Mouse (Mus musculus): Measurements from ENCODE around the gene Setx. TPM values are rescaled to one million over a fixed set of nuclear protein-coding genes. Genes with fewer than 3 reads are reported as not detected.

Setx gene
- total and polyA plus RNA-seq, 2 experiments from 2014 or later: 13.2 to 64.8 TPM

- no peak overlapping the region for H3K4me2 ChIP-seq (ENCODE audit: low read depth)
- ATAC-seq (no peak), DNase-seq (no peak)
- peaks cover 66% of the 10 kb centered on the region for H3K36me3 ChIP-seq (ENCODE audit: insufficient read depth)
- no peak overlapping the region for H3K4me3 ChIP-seq (ENCODE audit: low read depth, low read length)
- H3K4me1 ChIP-seq (ENCODE audit: insufficient read depth): no peaks in the 10 kb centered on the region
- no peaks in the 10 kb centered on the region for H3K27me3 ChIP-seq (ENCODE audit: insufficient read depth, low read length)
- 94% methylated on average over 5 of the region's 5 CpGs for WGBS
- no peak overlapping the region for H3K27ac ChIP-seq (ENCODE audit: low read depth, low read length)
- TF ChIP-seq CTCF (IDR thresholded peaks at IDR 0.05; ENCODE audit: low read depth): no peak
- no peaks in the 10 kb centered on the region for H3K9me3 ChIP-seq (ENCODE audit: low read length)
- no peak overlapping the region for H3K9ac ChIP-seq
Observed at GRCm38 (mm10) chr2:29168067-29168466, 44.1 kb downstream of the Setx start.

- Histone ChIP-seq H3K4me1 (ENCODE audit: insufficient read depth) (no peaks in the 10 kb centered on the region), H3K9me3 (ENCODE audit: low read length) (no peaks in the 10 kb centered on the region), H3K36me3 (ENCODE audit: insufficient read depth) (peaks cover 83% of the 10 kb centered on the region), H3K4me2 (ENCODE audit: low read depth) (no peak overlapping the region), H3K27ac (ENCODE audit: low read depth, low read length) (no peak overlapping the region), H3K9ac (no peak overlapping the region), H3K27me3 (ENCODE audit: insufficient read depth, low read length) (no peaks in the 10 kb centered on the region), H3K4me3 (ENCODE audit: low read depth, low read length) (no peak overlapping the region)
- no peak for TF ChIP-seq CTCF (IDR thresholded peaks at IDR 0.05; ENCODE audit: low read depth)
- ATAC-seq (no peak), DNase-seq (no peak)
- WGBS: 97% methylated on average over 3 of the region's 3 CpGs
Observed at GRCm38 (mm10) chr2:29174887-29175286, 50.9 kb downstream of the Setx start.

- Histone ChIP-seq H3K36me3 (ENCODE audit: insufficient read depth) (peaks cover 55% of the 10 kb centered on the region), H3K4me3 (ENCODE audit: low read depth, low read length) (no peak overlapping the region), H3K9me3 (ENCODE audit: low read length) (no peaks in the 10 kb centered on the region), H3K4me1 (ENCODE audit: insufficient read depth) (no peaks in the 10 kb centered on the region), H3K27me3 (ENCODE audit: insufficient read depth, low read length) (no peaks in the 10 kb centered on the region), H3K4me2 (ENCODE audit: low read depth) (no peak overlapping the region), H3K9ac (no peak overlapping the region), H3K27ac (ENCODE audit: low read depth, low read length) (no peak overlapping the region)
- ATAC-seq: no peak
- no peak for DNase-seq
- no peak for TF ChIP-seq CTCF (IDR thresholded peaks at IDR 0.05; ENCODE audit: low read depth)
- WGBS: 87% methylated on average over 4 of the region's 4 CpGs
Observed at GRCm38 (mm10) chr2:29179810-29180209, 55.8 kb downstream of the Setx start.

- WGBS: 72% methylated on average over 2 of the region's 2 CpGs
- Histone ChIP-seq H3K27ac (ENCODE audit: low read depth, low read length) (no peak overlapping the region), H3K4me2 (ENCODE audit: low read depth) (no peak overlapping the region), H3K36me3 (ENCODE audit: insufficient read depth) (peaks cover 45% of the 10 kb centered on the region), H3K4me3 (ENCODE audit: low read depth, low read length) (no peak overlapping the region), H3K9me3 (ENCODE audit: low read length) (no peaks in the 10 kb centered on the region), H3K9ac (no peak overlapping the region), H3K4me1 (ENCODE audit: insufficient read depth) (no peaks in the 10 kb centered on the region), H3K27me3 (ENCODE audit: insufficient read depth, low read length) (no peaks in the 10 kb centered on the region)
- DNase-seq: no peak
- no peak for ATAC-seq
- TF ChIP-seq CTCF (IDR thresholded peaks at IDR 0.05; ENCODE audit: low read depth): no peak
Observed at GRCm38 (mm10) chr2:29181111-29181510, 57.1 kb downstream of the Setx start.

GRCm38 (mm10) chr2:29183266-29183924 is 59.4 kb downstream of the Setx start:
- no peak for TF ChIP-seq CTCF (IDR thresholded peaks at IDR 0.05; ENCODE audit: low read depth)
- Histone ChIP-seq H3K36me3 (ENCODE audit: insufficient read depth) (peaks cover 22% of the 10 kb centered on the region), H3K4me2 (ENCODE audit: low read depth) (no peak overlapping the region), H3K9ac (no peak overlapping the region), H3K27me3 (ENCODE audit: insufficient read depth, low read length) (no peaks in the 10 kb centered on the region), H3K4me3 (ENCODE audit: low read depth, low read length) (no peak overlapping the region), H3K9me3 (ENCODE audit: low read length) (no peaks in the 10 kb centered on the region), H3K4me1 (ENCODE audit: insufficient read depth) (no peaks in the 10 kb centered on the region), H3K27ac (ENCODE audit: low read depth, low read length) (no peak overlapping the region)
- ATAC-seq (no peak), DNase-seq (no peak)
- WGBS: 84% methylated on average over 6 of the region's 6 CpGs

- Histone ChIP-seq H3K27me3 (ENCODE audit: insufficient read depth, low read length) (no peaks in the 10 kb centered on the region), H3K4me3 (ENCODE audit: low read depth, low read length) (no peak overlapping the region), H3K9ac (no peak overlapping the region), H3K4me1 (ENCODE audit: insufficient read depth) (no peaks in the 10 kb centered on the region), H3K27ac (ENCODE audit: low read depth, low read length) (no peak overlapping the region), H3K9me3 (ENCODE audit: low read length) (no peaks in the 10 kb centered on the region), H3K4me2 (ENCODE audit: low read depth) (no peak overlapping the region), H3K36me3 (ENCODE audit: insufficient read depth) (no peaks in the 10 kb centered on the region)
- ATAC-seq (no peak), DNase-seq (no peak)
- 57% methylated on average over 6 of the region's 6 CpGs for whole genome bisulfite sequencing
- TF ChIP-seq CTCF (IDR thresholded peaks at IDR 0.05; ENCODE audit: low read depth): no peak
Observed at GRCm38 (mm10) chr2:29186209-29186608, 62.2 kb downstream of the Setx start.

GRCm38 (mm10) chr2:29190392-29190791 is 66.4 kb downstream of the Setx start:
- Histone ChIP-seq H3K36me3 (ENCODE audit: insufficient read depth) (no peaks in the 10 kb centered on the region), H3K9me3 (ENCODE audit: low read length) (no peaks in the 10 kb centered on the region), H3K9ac (no peak overlapping the region), H3K4me1 (ENCODE audit: insufficient read depth) (no peaks in the 10 kb centered on the region), H3K4me3 (ENCODE audit: low read depth, low read length) (no peak overlapping the region), H3K27ac (ENCODE audit: low read depth, low read length) (no peak overlapping the region), H3K27me3 (ENCODE audit: insufficient read depth, low read length) (no peaks in the 10 kb centered on the region), H3K4me2 (ENCODE audit: low read depth) (no peak overlapping the region)
- TF ChIP-seq CTCF (IDR thresholded peaks at IDR 0.05; ENCODE audit: low read depth): no peak
- no peak for DNase-seq
- no peak for ATAC-seq
- WGBS: 83% methylated on average over 7 of the region's 7 CpGs
